In genomic region chr3:110820709-110821401, GRCm38 (mm10) we compare ENCODE assay signal across 25 mouse cellular contexts.
DNase-seq lines count a peak whose midpoint lies in the region; ATAC-seq lines count a peak whose summit lies in the region.
"Had no signal": no experiment of that assay in that cellular context is flagged by ENCODE, and none has a peak within 500 bp of the region (broad histone marks: within the 10 kb centered on the region; RNA-seq: fewer than 3 reads in every experiment).

No protein-coding gene starts in this region.

- no peaks in the 10 kb centered on the region for H3K9me3 ChIP-seq in forebrain, embryonic 14.5 days (replicated peaks; ENCODE audit: control insufficient read depth, low read length)
- no peaks in the 10 kb centered on the region for H3K9me3 ChIP-seq in forebrain, embryonic 10.5 days
- H3K9me3 ChIP-seq in midbrain, embryonic 14.5 days (ENCODE audit: control insufficient read depth, low read length), result no peaks in the 10 kb centered on the region
- H3K9me3 ChIP-seq in midbrain, embryonic 13.5 days, result no peaks in the 10 kb centered on the region
- H3K9me3 ChIP-seq in neural tube, embryonic 13.5 days, result no peaks in the 10 kb centered on the region
- H3K9me3 ChIP-seq: embryonic facial prominence, embryonic 12.5 days; embryonic facial prominence, embryonic 15.5 days; forebrain, embryonic 13.5 days; heart, embryonic 12.5 days; heart, embryonic 15.5 days; hindbrain, embryonic 10.5 days had no signal

- no peak overlapping the region for H3K4me2 ChIP-seq in forebrain, embryonic 14.5 days (ENCODE audit: low read length)
- no peak overlapping the region for H3K4me2 ChIP-seq in midbrain, embryonic 14.5 days (ENCODE audit: low read length)
- no peak overlapping the region for H3K4me2 ChIP-seq in midbrain, embryonic 13.5 days (replicated peaks)
- H3K4me2 ChIP-seq in neural tube, embryonic 13.5 days, result no peak overlapping the region
- H3K4me2 ChIP-seq: embryonic facial prominence, embryonic 12.5 days; embryonic facial prominence, embryonic 15.5 days; forebrain, embryonic 13.5 days; heart, embryonic 12.5 days; heart, embryonic 15.5 days; hindbrain, embryonic 14.5 days had no signal

- H3K4me3 ChIP-seq in forebrain, embryonic 14.5 days (ENCODE audit: low read depth, low read length), result no peak overlapping the region
- H3K4me3 ChIP-seq in forebrain, embryonic 10.5 days, result no peak overlapping the region
- H3K4me3 ChIP-seq in midbrain, embryonic 14.5 days (replicated peaks; ENCODE audit: low read depth, low read length), result no peak overlapping the region
- H3K4me3 ChIP-seq in midbrain, embryonic 13.5 days (replicated peaks), result no peak overlapping the region
- no peak overlapping the region for H3K4me3 ChIP-seq in neural tube, embryonic 13.5 days
- H3K4me3 ChIP-seq: embryonic facial prominence, embryonic 12.5 days; embryonic facial prominence, embryonic 15.5 days; forebrain, embryonic 13.5 days; heart, embryonic 12.5 days; heart, embryonic 15.5 days; hindbrain, embryonic 10.5 days had no signal

- H3K9ac ChIP-seq in forebrain, embryonic 14.5 days (ENCODE audit: low read length), result no peak overlapping the region
- H3K9ac ChIP-seq in midbrain, embryonic 14.5 days (replicated peaks; ENCODE audit: low read length), result no peak overlapping the region
- H3K9ac ChIP-seq in midbrain, embryonic 13.5 days (replicated peaks), result no peak overlapping the region
- H3K9ac ChIP-seq in neural tube, embryonic 13.5 days, result no peak overlapping the region
- H3K9ac ChIP-seq: embryonic facial prominence, embryonic 12.5 days; embryonic facial prominence, embryonic 15.5 days; forebrain, embryonic 13.5 days; heart, embryonic 12.5 days; heart, embryonic 15.5 days; hindbrain, embryonic 14.5 days had no signal

- no peaks in the 10 kb centered on the region for H3K4me1 ChIP-seq in forebrain, embryonic 14.5 days (ENCODE audit: control insufficient read depth, insufficient read depth, low read length)
- H3K4me1 ChIP-seq in forebrain, embryonic 10.5 days, result no peaks in the 10 kb centered on the region
- no peaks in the 10 kb centered on the region for H3K4me1 ChIP-seq in midbrain, embryonic 14.5 days (ENCODE audit: control insufficient read depth, insufficient read depth, low read length)
- no peaks in the 10 kb centered on the region for H3K4me1 ChIP-seq in midbrain, embryonic 13.5 days (replicated peaks)
- H3K4me1 ChIP-seq in neural tube, embryonic 13.5 days (replicated peaks), result no peaks in the 10 kb centered on the region
- H3K4me1 ChIP-seq: embryonic facial prominence, embryonic 12.5 days; embryonic facial prominence, embryonic 15.5 days; forebrain, embryonic 13.5 days; heart, embryonic 12.5 days; heart, embryonic 15.5 days; hindbrain, embryonic 10.5 days had no signal

- no peaks in the 10 kb centered on the region for H3K36me3 ChIP-seq in forebrain, embryonic 14.5 days (ENCODE audit: control insufficient read depth, insufficient read depth, low read length)
- H3K36me3 ChIP-seq in forebrain, embryonic 10.5 days (replicated peaks), result no peaks in the 10 kb centered on the region
- H3K36me3 ChIP-seq in midbrain, embryonic 14.5 days (ENCODE audit: control insufficient read depth, insufficient read depth, low read length), result no peaks in the 10 kb centered on the region
- no peaks in the 10 kb centered on the region for H3K36me3 ChIP-seq in midbrain, embryonic 13.5 days
- H3K36me3 ChIP-seq in neural tube, embryonic 13.5 days, result no peaks in the 10 kb centered on the region
- H3K36me3 ChIP-seq: embryonic facial prominence, embryonic 12.5 days; embryonic facial prominence, embryonic 15.5 days; heart, embryonic 12.5 days; heart, embryonic 15.5 days; hindbrain, embryonic 10.5 days had no signal

- no peaks in the 10 kb centered on the region for H3K27me3 ChIP-seq in forebrain, embryonic 14.5 days (replicated peaks; ENCODE audit: control insufficient read depth, insufficient read depth, low read length)
- no peaks in the 10 kb centered on the region for H3K27me3 ChIP-seq in forebrain, embryonic 10.5 days (ENCODE audit: poor library complexity, severe bottlenecking)
- H3K27me3 ChIP-seq in midbrain, embryonic 14.5 days (ENCODE audit: control insufficient read depth, insufficient read depth, low read length), result no peaks in the 10 kb centered on the region
- H3K27me3 ChIP-seq in midbrain, embryonic 13.5 days, result no peaks in the 10 kb centered on the region
- no peaks in the 10 kb centered on the region for H3K27me3 ChIP-seq in neural tube, embryonic 13.5 days
- H3K27me3 ChIP-seq: embryonic facial prominence, embryonic 12.5 days; embryonic facial prominence, embryonic 15.5 days; forebrain, embryonic 13.5 days; heart, embryonic 12.5 days; heart, embryonic 15.5 days had no signal

- H3K27ac ChIP-seq in forebrain, embryonic 14.5 days (ENCODE audit: low read depth, low read length), result no peak overlapping the region
- no peak overlapping the region for H3K27ac ChIP-seq in forebrain, embryonic 10.5 days
- H3K27ac ChIP-seq in midbrain, embryonic 14.5 days (replicated peaks; ENCODE audit: low read depth, low read length), result no peak overlapping the region
- no peak overlapping the region for H3K27ac ChIP-seq in midbrain, embryonic 13.5 days
- H3K27ac ChIP-seq in neural tube, embryonic 13.5 days (replicated peaks), result no peak overlapping the region
- H3K27ac ChIP-seq: embryonic facial prominence, embryonic 12.5 days; embryonic facial prominence, embryonic 15.5 days; forebrain, embryonic 13.5 days; heart, embryonic 15.5 days; hindbrain, embryonic 10.5 days; hindbrain, embryonic 14.5 days had no signal

- 73% methylated on average over 3 of the region's 3 CpGs for WGBS in forebrain, embryonic 14.5 days
- WGBS in forebrain, embryonic 10.5 days, result 87% methylated on average over 3 of the region's 3 CpGs
- WGBS in midbrain, embryonic 14.5 days, result 60% methylated on average over 3 of the region's 3 CpGs
- WGBS in midbrain, embryonic 13.5 days, result 69% methylated on average over 3 of the region's 3 CpGs
- 59% methylated on average over 3 of the region's 3 CpGs for WGBS in neural tube, embryonic 13.5 days

- DNase-seq in forebrain, embryonic 14.5 days (ENCODE audit: low spot score), result peak; percentile 2
- DNase-seq in forebrain, embryonic 10.5 days (ENCODE audit: extremely low spot score, low spot score), result no peak
- peak; percentile 49 for DNase-seq in midbrain, embryonic 14.5 days
- no peak for DNase-seq in neural tube, embryonic 10.5 days (ENCODE audit: extremely low spot score, low spot score)
- DNase-seq in telencephalon, adult 2 months (ENCODE audit: low read depth, low spot score), result peak; percentile 1
- no peak for DNase-seq in cerebellum, postnatal 25 days
- DNase-seq: adrenal gland, adult 8-10 months; adrenal gland, postnatal 25 days; cerebellum, adult 11-12 months; cerebellum, adult 8-10 months; cerebellum, postnatal 10 days; gastrocnemius, postnatal 25 days; heart, adult 18-20 months; heart, postnatal 10 days; heart, postnatal 36 days had no signal

- ATAC-seq in forebrain, embryonic 14.5 days, result no peak
- no peak for ATAC-seq in midbrain, embryonic 14.5 days (ENCODE audit: low FRiP score, low TSS enrichment)
- no peak for ATAC-seq in midbrain, embryonic 13.5 days
- ATAC-seq in neural tube, embryonic 13.5 days (ENCODE audit: low read depth), result peak; percentile 67; the same call in 1 of the 2 replicates
- ATAC-seq: activated CD4-positive, CD25-positive, alpha-beta regulatory T cell, adult 4 months; forebrain, embryonic 13.5 days had no signal

Comparison
In these comparisons a context has a peak if more than half of its experiments do, and no peak if none do; other contexts are left out.
1. DNase-seq: peak in forebrain, embryonic 14.5 days (single experiment), midbrain, embryonic 14.5 days (single experiment) and telencephalon, adult 2 months (single experiment); none in forebrain, embryonic 10.5 days (single experiment), neural tube, embryonic 10.5 days (single experiment) and cerebellum, postnatal 25 days (0 of 2).